Mouse (Mus musculus) forebrain, embryonic 15.5 days (tissue): ENCODE data around the gene Pitpnm2. TPM values are rescaled to one million over a fixed set of nuclear protein-coding genes. Genes with fewer than 3 reads are reported as not detected.

Experiments
- ATAC-seq: fragments of 200-750 bp; cut with Nextera tagmentation; replicated peaks from 2 replicates; pipeline ENCODE4 v1.8.0; 2017; ENCODE audit warnings: mild to moderate bottlenecking, moderate TSS enrichment, moderate library complexity
- H3K27ac ChIP-seq: fragments of 300-500 bp; sonication (generic); replicated peaks from 2 replicates; pipeline ENCODE4 v1.5.1; 2015; ENCODE audit warnings: mild to moderate bottlenecking, inconsistent platforms
- H3K27me3 ChIP-seq: fragments of 300-500 bp; sonication (generic); 2 replicates; pipeline ENCODE4 v1.6.1; 2015; ENCODE audit warnings: inconsistent platforms
- H3K36me3 ChIP-seq: fragments of 300-500 bp; sonication (generic); 2 replicates; pipeline ENCODE4 v1.6.1; 2015; ENCODE audit warnings: mild to moderate bottlenecking, inconsistent platforms
- H3K4me1 ChIP-seq: fragments of 300-500 bp; sonication (generic); 2 replicates; pipeline ENCODE4 v1.6.1; 2015; ENCODE audit warnings: inconsistent platforms
- H3K4me2 ChIP-seq: fragments of 300-500 bp; sonication (generic); replicated peaks from 2 replicates; pipeline ENCODE4 v1.6.1; 2015; ENCODE audit warnings: mild to moderate bottlenecking, inconsistent platforms
- H3K4me3 ChIP-seq: fragments of 300-500 bp; sonication (generic); 2 replicates; pipeline ENCODE4 v1.5.1; 2015; ENCODE audit warnings: mild to moderate bottlenecking, inconsistent platforms
- H3K9ac ChIP-seq: fragments of 300-500 bp; sonication (generic); replicated peaks from 2 replicates; pipeline ENCODE4 v1.6.1; 2015; ENCODE audit warnings: mild to moderate bottlenecking, inconsistent platforms
- H3K9me3 ChIP-seq: fragments of 300-500 bp; sonication (generic); 2 replicates; pipeline ENCODE4 v1.6.1; 2016; ENCODE audit warnings: inconsistent platforms
- WGBS: fragments of 180-500 bp; shearing (Covaris S2); methylation state at CpG from one replicate; pipeline ENCODE4 v1.1.7; 2015; ENCODE audit warnings: mixed read lengths; 5-methylcytosine and 5-hydroxymethylcytosine counted together
- polyA plus RNA-seq: library from polyadenylated mRNA; unstranded; fragments of >200 nt; fragmentation: Nextera tagmentation; extraction: Ambion mirVana; gene quantifications from 2 replicates; pipeline ENCODE4 v1.2.1, GENCODE M21; 2015

The Pitpnm2 gene
- polyA plus RNA-seq, 1 experiment from 2014 or later: 10.9 TPM

GRCm38 (mm10) chr5:124263246-124263645 is 13.7 kb upstream of the Pitpnm2 start:
- Histone ChIP-seq H3K4me3 (no peak overlapping the region), H3K9me3 (no peaks in the 10 kb centered on the region), H3K4me2 (no peak overlapping the region), H3K27me3 (no peaks in the 10 kb centered on the region), H3K9ac (no peak overlapping the region), H3K36me3 (peaks cover 50% of the 10 kb centered on the region), H3K4me1 (no peaks in the 10 kb centered on the region), H3K27ac (no peak overlapping the region)
- no peak for ATAC-seq
- 82% methylated on average over 4 of the region's 4 CpGs for WGBS

DNA sequence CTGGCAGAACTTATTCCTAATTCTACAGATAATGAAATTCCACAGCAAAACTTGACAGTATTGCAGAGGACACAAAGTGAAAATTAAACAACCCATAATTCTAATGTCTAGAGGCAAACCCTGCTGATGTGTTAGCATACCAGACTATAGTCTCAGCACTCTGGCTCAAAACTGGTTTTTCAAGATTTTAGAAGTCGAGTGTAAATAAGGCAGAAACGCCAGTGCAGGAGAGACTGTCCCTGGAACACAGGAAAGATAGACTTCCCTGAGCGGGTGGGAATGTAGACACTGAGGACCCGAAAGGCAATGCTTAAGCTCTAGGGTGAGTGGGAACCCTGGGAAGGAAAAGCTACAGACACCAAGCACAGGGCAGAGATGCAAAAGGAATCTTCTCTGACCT is 12.5 kb upstream of the Pitpnm2 start:
- Histone ChIP-seq H3K27me3 (no peaks in the 10 kb centered on the region), H3K36me3 (peaks cover 62% of the 10 kb centered on the region), H3K9ac (no peak overlapping the region), H3K4me3 (no peak overlapping the region), H3K4me2 (no peak overlapping the region), H3K4me1 (no peaks in the 10 kb centered on the region), H3K9me3 (no peaks in the 10 kb centered on the region), H3K27ac (no peak overlapping the region)
- no peak for ATAC-seq
- 89% methylated on average over 4 of the region's 4 CpGs for WGBS

- H3K36me3 ChIP-seq: peaks cover 55% of the 10 kb centered on the region
- H3K9me3 ChIP-seq: no peaks in the 10 kb centered on the region
- no peak overlapping the region for H3K4me2 ChIP-seq
- H3K4me3 ChIP-seq: no peak overlapping the region
- H3K4me1 ChIP-seq: no peaks in the 10 kb centered on the region
- H3K27ac ChIP-seq: no peak overlapping the region
- H3K27me3 ChIP-seq: no peaks in the 10 kb centered on the region
- no peak for ATAC-seq
- no peak overlapping the region for H3K9ac ChIP-seq
- WGBS: 60% methylated on average over 2 of the region's 2 CpGs
Measured at GRCm38 (mm10) chr5:124259133-124259532, 9.6 kb upstream of the Pitpnm2 start.

GRCm38 (mm10) chr5:124258026-124258425 is 8.5 kb upstream of the Pitpnm2 start:
- H3K9me3 ChIP-seq: no peaks in the 10 kb centered on the region
- no peaks in the 10 kb centered on the region; the same call in 1 of the 2 replicates for H3K4me1 ChIP-seq
- no peaks in the 10 kb centered on the region for H3K27me3 ChIP-seq
- H3K9ac ChIP-seq: no peak overlapping the region
- WGBS: 98% methylated on average over 1 of the region's 1 CpGs
- H3K4me2 ChIP-seq: no peak overlapping the region
- no peak for ATAC-seq
- peaks cover 48% of the 10 kb centered on the region for H3K36me3 ChIP-seq
- H3K4me3 ChIP-seq: no peak overlapping the region
- H3K27ac ChIP-seq: no peak overlapping the region

DNA sequence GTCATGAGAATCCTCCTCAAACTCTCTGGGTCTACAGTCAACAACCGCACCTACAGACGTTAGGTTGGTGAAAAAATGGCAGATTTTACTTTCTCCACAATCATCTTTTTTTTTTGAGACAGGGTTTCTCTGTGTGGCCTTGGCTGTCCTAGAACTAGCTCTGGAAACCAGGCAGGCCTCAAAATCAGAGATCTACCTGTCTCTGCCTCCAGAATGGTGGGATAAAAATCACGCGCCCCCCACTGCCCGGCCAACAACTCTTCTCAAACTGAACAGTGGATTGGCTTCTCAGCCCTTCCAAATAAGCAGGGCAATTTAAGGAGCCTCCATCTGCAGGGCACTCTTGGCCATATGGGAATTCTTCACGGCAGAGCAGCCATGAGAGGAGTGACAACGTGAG is 5.6 kb upstream of the Pitpnm2 start:
- Histone ChIP-seq H3K4me2 (no peak overlapping the region), H3K4me3 (no peak overlapping the region), H3K27ac (no peak overlapping the region), H3K9me3 (no peaks in the 10 kb centered on the region), H3K27me3 (no peaks in the 10 kb centered on the region), H3K36me3 (peaks cover 43% of the 10 kb centered on the region), H3K4me1 (peaks cover 4% of the 10 kb centered on the region), H3K9ac (no peak overlapping the region)
- no peak for ATAC-seq
- 87% methylated on average over 7 of the region's 7 CpGs for WGBS

DNA sequence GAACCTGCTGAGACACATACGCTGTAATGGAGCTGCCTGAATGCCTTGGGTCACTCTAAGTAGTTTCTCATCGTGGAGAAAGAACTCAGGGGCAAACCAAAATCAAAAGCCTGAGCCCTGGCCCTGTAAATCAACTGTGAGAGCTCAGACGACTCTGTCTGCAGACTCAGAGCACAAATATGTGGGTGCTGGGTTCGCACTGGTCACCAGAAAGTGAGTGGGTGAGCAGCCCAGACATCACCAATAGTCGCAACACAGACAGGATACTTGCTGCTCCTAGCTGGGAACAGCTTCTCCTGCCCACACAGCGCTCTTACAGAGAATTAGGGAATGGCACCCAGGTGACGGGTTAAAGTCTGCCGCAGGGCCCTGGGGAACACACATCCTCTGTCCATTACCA is 4.0 kb upstream of the Pitpnm2 start:
- no peak overlapping the region for H3K4me2 ChIP-seq
- H3K4me1 ChIP-seq: peaks cover 11% of the 10 kb centered on the region
- no peaks in the 10 kb centered on the region for H3K27me3 ChIP-seq
- no peak overlapping the region for H3K4me3 ChIP-seq
- H3K27ac ChIP-seq: no peak overlapping the region
- H3K36me3 ChIP-seq: peaks cover 31% of the 10 kb centered on the region
- no peak overlapping the region for H3K9ac ChIP-seq
- no peak for ATAC-seq
- H3K9me3 ChIP-seq: no peaks in the 10 kb centered on the region
- WGBS: 86% methylated on average over 8 of the region's 8 CpGs

DNA sequence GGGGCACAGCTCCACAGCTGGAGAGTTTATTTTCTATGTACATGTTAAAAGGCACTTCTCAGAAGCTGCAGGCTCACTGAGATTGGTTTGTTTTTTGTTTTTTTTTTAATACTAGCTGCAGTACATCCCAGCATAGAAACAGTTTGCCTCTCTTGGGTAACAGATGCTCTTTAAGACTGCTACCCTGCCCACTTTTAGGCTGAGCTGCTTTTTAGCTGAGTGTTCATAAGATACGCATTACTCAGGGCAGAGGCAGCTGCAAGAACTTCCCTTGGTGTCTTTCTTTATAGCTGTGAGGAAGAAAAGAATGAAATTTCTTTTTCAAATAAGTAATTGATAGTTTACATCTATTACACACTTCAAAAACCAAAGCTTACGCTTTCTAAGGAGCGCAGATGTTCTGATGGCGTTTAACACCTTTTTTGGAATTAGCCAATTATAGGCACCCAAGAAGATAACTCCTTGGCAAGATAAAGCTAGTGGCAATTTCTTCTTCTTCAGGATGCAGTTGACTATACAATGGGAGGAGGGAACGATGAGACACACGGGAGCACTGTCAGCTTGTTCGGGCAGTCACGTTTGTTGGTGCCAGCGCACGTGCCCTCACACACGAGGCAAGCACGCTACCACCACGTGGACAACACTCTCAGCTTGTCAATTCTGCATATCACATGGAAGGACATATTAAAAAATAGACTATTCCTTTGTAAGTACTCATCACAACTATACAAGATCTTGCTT is 3.2 kb upstream of the Pitpnm2 start:
- no peak overlapping the region for H3K4me3 ChIP-seq
- H3K4me1 ChIP-seq: peaks cover 19% of the 10 kb centered on the region
- peaks cover 23% of the 10 kb centered on the region for H3K36me3 ChIP-seq
- no peaks in the 10 kb centered on the region for H3K27me3 ChIP-seq
- WGBS: 78% methylated on average over 13 of the region's 13 CpGs
- no peak for ATAC-seq
- H3K9ac ChIP-seq: no peak overlapping the region
- H3K27ac ChIP-seq: peak overlapping the region; percentile 40; the same call in 1 of the 2 replicates
- H3K9me3 ChIP-seq: no peaks in the 10 kb centered on the region
- no peak overlapping the region for H3K4me2 ChIP-seq

DNA sequence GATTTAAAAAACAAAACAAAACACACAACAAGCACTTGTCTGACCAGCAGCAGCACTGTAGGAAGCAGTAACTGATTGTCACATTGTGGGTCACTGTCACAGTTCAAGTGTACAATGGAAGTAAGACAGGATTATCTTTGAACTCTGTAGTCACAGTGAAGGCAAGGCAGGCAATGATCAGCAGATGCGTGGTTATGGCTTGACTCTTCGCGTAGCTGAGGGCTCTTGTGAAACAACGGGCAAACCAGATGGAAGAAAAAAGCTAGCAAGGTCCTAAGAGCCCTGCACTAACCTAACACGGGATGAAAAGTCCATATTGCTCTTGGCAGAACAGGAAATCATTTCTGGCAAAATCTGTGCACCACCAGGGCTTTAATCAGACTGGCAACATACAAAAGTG is 1.5 kb upstream of the Pitpnm2 start:
- H3K9ac ChIP-seq: no peak overlapping the region
- peaks cover 19% of the 10 kb centered on the region for H3K4me1 ChIP-seq
- H3K27me3 ChIP-seq: no peaks in the 10 kb centered on the region
- no peak overlapping the region for H3K4me3 ChIP-seq
- peaks cover 11% of the 10 kb centered on the region; the same call in 1 of the 2 replicates for H3K36me3 ChIP-seq
- 86% methylated on average over 5 of the region's 5 CpGs for WGBS
- no peaks in the 10 kb centered on the region for H3K9me3 ChIP-seq
- ATAC-seq: no peak
- H3K27ac ChIP-seq: no peak overlapping the region
- H3K4me2 ChIP-seq: no peak overlapping the region

GRCm38 (mm10) chr5:124248845-124249613 is 531 bp downstream of the Pitpnm2 start:
- no peaks in the 10 kb centered on the region for H3K27me3 ChIP-seq
- peak overlapping the region; percentile 74 for H3K4me3 ChIP-seq
- H3K9me3 ChIP-seq: no peaks in the 10 kb centered on the region
- WGBS: under 1% methylated on average over 71 of the region's 77 CpGs
- peak overlapping the region; percentile 61 for H3K27ac ChIP-seq
- peak; percentile 62 for ATAC-seq
- H3K4me1 ChIP-seq: peaks cover 19% of the 10 kb centered on the region
- peak overlapping the region; percentile 75 for H3K4me2 ChIP-seq
- H3K36me3 ChIP-seq: peaks cover 10% of the 10 kb centered on the region; the same call in 1 of the 2 replicates
- H3K9ac ChIP-seq: peak overlapping the region; percentile 72

DNA sequence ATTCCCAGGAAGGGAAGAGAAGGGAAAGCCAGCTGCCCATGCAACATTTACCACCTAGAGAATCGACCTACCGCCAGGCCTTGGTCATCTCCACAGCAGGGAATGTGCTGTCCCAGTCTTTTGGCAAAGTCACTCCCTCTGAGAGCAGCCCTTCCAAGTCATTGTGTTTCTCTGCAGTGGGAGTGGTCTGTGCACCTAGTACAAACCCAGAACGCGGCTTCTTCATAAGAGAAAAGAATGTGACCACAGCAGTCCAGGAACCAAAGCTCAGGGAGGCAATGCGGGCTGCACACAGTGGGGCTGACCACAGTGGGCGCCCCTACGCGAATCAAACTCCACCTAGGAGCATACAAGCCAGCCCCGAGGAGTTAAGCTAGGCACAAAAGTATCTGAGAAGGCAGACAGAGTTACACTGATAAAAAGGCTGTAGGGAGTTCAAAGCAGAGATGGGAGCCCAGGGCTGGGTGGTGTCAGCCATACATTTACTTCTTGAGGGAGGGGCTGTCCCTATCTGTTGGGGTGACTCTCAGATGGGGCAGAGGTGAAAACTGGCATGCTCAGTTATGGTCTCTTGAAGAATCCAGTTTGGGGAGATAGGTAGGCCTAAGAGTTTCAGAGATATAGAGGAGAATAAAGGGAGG is 1.5 kb downstream of the Pitpnm2 start:
- Histone ChIP-seq H3K27me3 (no peaks in the 10 kb centered on the region), H3K9ac (no peak overlapping the region)

DNA sequence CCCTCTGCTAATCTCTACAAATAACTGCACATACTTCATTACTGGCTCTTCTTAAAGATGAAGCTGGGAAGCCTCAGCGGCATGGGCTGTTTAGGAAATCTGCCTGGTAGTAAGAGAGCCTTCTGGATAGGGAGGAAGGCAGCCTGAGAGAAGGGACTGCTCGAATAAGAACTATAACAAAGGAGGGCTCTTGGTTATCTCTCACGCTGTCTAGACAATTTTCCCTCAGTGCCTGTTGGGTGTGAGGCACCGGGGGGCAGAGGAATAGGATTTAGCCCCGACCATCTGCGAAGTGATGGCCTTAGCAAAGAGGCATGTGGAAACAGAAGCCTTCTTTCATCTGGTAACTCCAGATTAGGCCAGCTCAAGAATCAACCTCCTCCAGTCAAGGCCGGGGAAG is 2.3 kb downstream of the Pitpnm2 start:
- no peaks in the 10 kb centered on the region for H3K27me3 ChIP-seq
- H3K9ac ChIP-seq: no peak overlapping the region
- no peak for ATAC-seq
- WGBS: 32% methylated on average over 7 of the region's 7 CpGs
- H3K9me3 ChIP-seq: no peaks in the 10 kb centered on the region
- H3K4me2 ChIP-seq: no peak overlapping the region
- H3K4me3 ChIP-seq: no peak overlapping the region
- 0 out of 2 replicates have a peak overlapping the region, but pooled peaks have one; percentile 5 for H3K27ac ChIP-seq
- peaks cover 19% of the 10 kb centered on the region for H3K4me1 ChIP-seq
- H3K36me3 ChIP-seq: peaks cover 3% of the 10 kb centered on the region; the same call in 1 of the 2 replicates

More for the DNA sequence above, 1.5 kb downstream of the Pitpnm2 start:
- Histone ChIP-seq H3K9me3 (no peaks in the 10 kb centered on the region), H3K4me1 (peaks cover 19% of the 10 kb centered on the region), H3K4me3 (peak overlapping the region; percentile 74), H3K27ac (0 out of 2 replicates have a peak overlapping the region, but pooled peaks have one; percentile 61), H3K36me3 (peaks cover 8% of the 10 kb centered on the region; the same call in 1 of the 2 replicates), H3K4me2 (peak overlapping the region; percentile 75)
- ATAC-seq: no peak
- 21% methylated on average over 9 of the region's 9 CpGs for WGBS

GRCm38 (mm10) chr5:124244885-124245284 is 4.7 kb downstream of the Pitpnm2 start:
- H3K27ac ChIP-seq: no peak overlapping the region
- no peaks in the 10 kb centered on the region for H3K9me3 ChIP-seq
- peaks cover 2% of the 10 kb centered on the region; the same call in 1 of the 2 replicates for H3K36me3 ChIP-seq
- no peak for ATAC-seq
- no peak overlapping the region for H3K9ac ChIP-seq
- H3K4me2 ChIP-seq: no peak overlapping the region
- H3K4me3 ChIP-seq: no peak overlapping the region
- no peaks in the 10 kb centered on the region for H3K27me3 ChIP-seq
- peaks cover 33% of the 10 kb centered on the region for H3K4me1 ChIP-seq
- 91% methylated on average over 7 of the region's 7 CpGs for WGBS
